Mouse (Mus musculus) heart, adult 2 months (tissue): ENCODE measurements at regions not wholly inside any gene's neighbourhood (a gene's known extent, or its start where the extent isn't known, plus 50 kb on each side); places are given as distances from the start of the nearest gene placed in this dataset.

Experiments
- DNase-seq, 2 experiments: peaks; one replicate each; pipeline ENCODE4 v3.0.0; 2021
- H3K27ac ChIP-seq: fragments of 200-600 bp; 2 replicates; pipeline ENCODE4 v1.8.1; 2022
- H3K27me3 ChIP-seq: fragments of 200-500 bp; 2 replicates; pipeline ENCODE4 v1.6.1; 2012; ENCODE audit warnings: mild to moderate bottlenecking, low read length, inconsistent platforms, mixed read lengths; ENCODE audit not compliant: control insufficient read depth, insufficient read depth
- H3K36me3 ChIP-seq: fragments of 200-500 bp; 2 replicates; pipeline ENCODE4 v1.6.1; 2012; ENCODE audit warnings: low read length, inconsistent platforms; ENCODE audit not compliant: control insufficient read depth, insufficient read depth
- H3K4me1 ChIP-seq: fragments of 200-500 bp; 2 replicates; pipeline ENCODE4 v1.6.1; 2011; ENCODE audit warnings: low read length; ENCODE audit not compliant: control insufficient read depth, insufficient read depth
- H3K4me3 ChIP-seq: fragments of 200-600 bp; 2 replicates; pipeline ENCODE4 v1.8.1; 2022
- H3K79me2 ChIP-seq: fragments of 200-500 bp; replicated peaks from 2 replicates; pipeline ENCODE4 v1.6.1; 2012; ENCODE audit warnings: mild to moderate bottlenecking, inconsistent platforms, low read length, moderate library complexity, mixed read lengths; ENCODE audit not compliant: control insufficient read depth, insufficient read depth
- H3K9ac ChIP-seq: fragments of 200-500 bp; 2 replicates; pipeline ENCODE4 v1.6.1; 2012; ENCODE audit warnings: low read depth, mild to moderate bottlenecking, control low read depth, inconsistent platforms, low read length, mixed read lengths
- CTCF ChIP-seq: fragments of 200-600 bp; IDR thresholded peaks from 2 replicates; pipeline ENCODE4 v1.8.1; 2022; ENCODE audit warnings: antibody characterized with exemption, mild to moderate bottlenecking, moderate library complexity
- EP300 ChIP-seq: fragments of 200-500 bp; IDR thresholded peaks from 2 replicates; pipeline ENCODE4 v1.6.1; 2011; ENCODE audit warnings: low read depth, low read length, control low read depth; ENCODE audit not compliant: insufficient read depth
- POLR2A ChIP-seq: fragments of 200-500 bp; IDR thresholded peaks from 2 replicates; pipeline ENCODE4 v1.6.1; 2011; ENCODE audit warnings: mild to moderate bottlenecking, low read depth, low read length, control low read depth; ENCODE audit not compliant: insufficient read depth
- WGBS: fragments of 180-500 bp; shearing (Covaris S2); methylation state at CpG from one replicate; pipeline ENCODE4 v1.1.7; 2018; 5-methylcytosine and 5-hydroxymethylcytosine counted together
- intact Hi-C: fragments of 180-260 bp; cut with DNase I; formaldehyde crosslinking; loops from one replicate; pipeline ENCODE4 v1.15.1; 2025

DNA sequence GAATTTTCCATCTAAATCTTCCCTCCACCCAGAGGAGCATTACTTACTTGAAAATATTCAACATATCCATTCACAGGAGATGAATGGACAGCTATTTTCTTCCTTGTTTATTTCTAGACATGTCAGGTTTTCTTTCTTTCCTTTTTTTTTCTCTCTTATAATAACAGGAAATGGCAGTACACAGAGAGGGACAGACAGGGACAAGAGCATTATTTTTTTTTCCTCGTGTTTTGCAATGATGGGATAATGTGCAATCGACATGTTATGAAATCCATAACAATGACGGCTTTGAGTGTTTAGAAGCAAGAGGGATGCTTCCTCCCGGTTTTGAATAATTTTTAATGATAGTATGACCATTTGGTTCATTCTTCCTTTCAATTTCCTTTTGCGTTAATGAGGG, 86.6 kb upstream of the Gm765 start:
- no peak for DNase-seq
- Histone ChIP-seq H3K79me2 (no peaks in the 10 kb centered on the region), H3K36me3 (no peaks in the 10 kb centered on the region), H3K4me1 (no peaks in the 10 kb centered on the region), H3K9ac (no peak overlapping the region), H3K27ac (no peak overlapping the region), H3K4me3 (no peak overlapping the region), H3K27me3 (no peaks in the 10 kb centered on the region)
- WGBS, result 56% methylated on average over 5 of the region's 5 CpGs
- TF ChIP-seq POLR2A (no peak), CTCF (no peak), EP300 (no peak)
- intact Hi-C loops, result no loop called here

DNA sequence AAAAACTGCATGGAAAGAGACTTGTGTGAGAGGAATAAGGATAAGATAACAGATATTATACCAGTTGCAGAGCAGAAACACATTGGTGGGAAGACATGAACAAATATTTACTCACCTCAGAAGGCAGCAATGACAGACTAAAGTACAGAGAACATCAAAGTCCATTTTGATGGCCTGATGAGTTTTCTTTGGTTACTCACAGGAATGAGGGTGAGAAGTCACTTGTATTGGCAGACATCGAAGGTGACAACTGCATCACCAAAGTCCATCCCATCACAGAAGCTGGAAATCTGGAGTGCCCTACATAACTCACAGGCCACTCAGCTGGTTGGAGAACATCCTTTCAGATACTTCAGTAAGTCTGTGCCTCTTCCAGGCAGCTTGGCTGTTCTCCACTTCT, 60.1 kb upstream of the Gm765 start:
- WGBS, result 87% methylated on average over 1 of the region's 1 CpGs

DNA sequence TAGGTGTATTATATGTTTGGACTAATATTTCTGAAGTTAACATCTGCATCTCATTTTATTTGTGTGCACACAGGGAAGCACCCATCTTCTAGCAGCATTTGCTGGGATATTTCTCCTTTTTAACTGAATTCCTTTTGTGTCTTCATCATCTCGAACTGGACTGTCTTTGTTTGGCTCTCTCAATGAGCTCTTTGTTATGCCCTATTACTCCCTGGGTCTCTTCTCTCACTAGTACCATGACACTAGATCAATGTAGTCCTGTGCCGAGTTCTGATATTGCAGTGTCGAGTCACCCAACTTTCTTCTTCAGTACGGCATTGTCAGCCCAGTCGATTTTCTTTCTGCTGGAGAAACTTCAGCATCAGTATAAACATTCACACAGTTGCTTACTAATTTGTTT, 52.0 kb upstream of the Gm765 start:
- intact Hi-C loops, result no loop called here
- Histone ChIP-seq H3K4me3 (no peak overlapping the region), H3K9ac (no peak overlapping the region), H3K36me3 (no peaks in the 10 kb centered on the region), H3K4me1 (no peaks in the 10 kb centered on the region), H3K79me2 (no peaks in the 10 kb centered on the region), H3K27me3 (no peaks in the 10 kb centered on the region), H3K27ac (no peak overlapping the region)
- WGBS, result 70% methylated on average over 5 of the region's 5 CpGs
- DNase-seq, result no peak
- no peak for TF ChIP-seq EP300
- no peak for TF ChIP-seq CTCF
- TF ChIP-seq POLR2A, result no peak

More for the DNA sequence above, 60.1 kb upstream of the Gm765 start:
- H3K36me3 ChIP-seq, result no peaks in the 10 kb centered on the region
- no peak overlapping the region for H3K4me3 ChIP-seq
- no peaks in the 10 kb centered on the region for H3K4me1 ChIP-seq
- intact Hi-C loops, result no loop called here
- TF ChIP-seq CTCF (no peak), EP300 (no peak), POLR2A (no peak)
- no peaks in the 10 kb centered on the region for H3K27me3 ChIP-seq
- no peak overlapping the region for H3K9ac ChIP-seq
- DNase-seq, result no peak
- no peak overlapping the region for H3K27ac ChIP-seq
- no peaks in the 10 kb centered on the region for H3K79me2 ChIP-seq
